Mouse (Mus musculus) limb, embryonic 10.5 days (tissue): ENCODE results near the gene Psmc3ip. TPM values are rescaled to one million over a fixed set of nuclear protein-coding genes. Genes with fewer than 3 reads are reported as not detected.

ENCODE experiments used
- DNase-seq: peaks from one replicate; pipeline ENCODE4 v3.0.0-alpha.2; 2017; ENCODE audit warnings: low spot score
- H3K27ac ChIP-seq: fragments of 300-500 bp; sonication (generic); 2 replicates; pipeline ENCODE4 v1.5.1; 2016; ENCODE audit warnings: mild to moderate bottlenecking
- H3K27me3 ChIP-seq: fragments of 300-500 bp; sonication (generic); 2 replicates; pipeline ENCODE4 v1.6.1; 2016; ENCODE audit warnings: low read depth, mild to moderate bottlenecking; ENCODE audit not compliant: poor library complexity, severe bottlenecking
- H3K36me3 ChIP-seq: fragments of 300-500 bp; sonication (generic); 2 replicates; pipeline ENCODE4 v1.6.1; 2016; ENCODE audit warnings: mild to moderate bottlenecking, moderate library complexity
- H3K4me1 ChIP-seq: fragments of 300-500 bp; sonication (generic); 2 replicates; pipeline ENCODE4 v1.6.1; 2016
- H3K4me3 ChIP-seq: fragments of 300-500 bp; sonication (generic); 2 replicates; pipeline ENCODE4 v1.5.1; 2016; ENCODE audit warnings: mild to moderate bottlenecking, moderate library complexity
- H3K9me3 ChIP-seq: fragments of 300-500 bp; sonication (generic); replicated peaks from 2 replicates; pipeline ENCODE4 v1.6.1; 2016; ENCODE audit warnings: mild to moderate bottlenecking
- WGBS: fragments of 180-500 bp; shearing (Covaris S2); methylation state at CpG from one replicate; pipeline ENCODE4 v1.1.7; 2016; 5-methylcytosine and 5-hydroxymethylcytosine counted together
- polyA plus RNA-seq: library from polyadenylated mRNA; unstranded; fragments of >200 nt; fragmentation: Nextera tagmentation; extraction: Ambion mirVana; gene quantifications from 2 replicates; pipeline ENCODE4 v1.2.1, GENCODE M21; 2016

The Psmc3ip gene
- polyA plus RNA-seq, 1 experiment from 2014 or later: 74.0 TPM

GRCm38 (mm10) chr11:101063676-101064327 lies 31.4 kb downstream of the Psmc3ip start:
- peaks cover 38% of the 10 kb centered on the region for H3K36me3 ChIP-seq
- peak overlapping the region; percentile 9; the same call in 1 of the 2 replicates for H3K4me3 ChIP-seq
- H3K9me3 ChIP-seq: no peaks in the 10 kb centered on the region
- H3K27me3 ChIP-seq: peaks cover 15% of the 10 kb centered on the region
- whole genome bisulfite sequencing: 41% methylated on average over 12 of the region's 12 CpGs
- no peak for DNase-seq
- peak overlapping the region; percentile 83 for H3K27ac ChIP-seq
- H3K4me1 ChIP-seq: peaks cover 40% of the 10 kb centered on the region

DNA sequence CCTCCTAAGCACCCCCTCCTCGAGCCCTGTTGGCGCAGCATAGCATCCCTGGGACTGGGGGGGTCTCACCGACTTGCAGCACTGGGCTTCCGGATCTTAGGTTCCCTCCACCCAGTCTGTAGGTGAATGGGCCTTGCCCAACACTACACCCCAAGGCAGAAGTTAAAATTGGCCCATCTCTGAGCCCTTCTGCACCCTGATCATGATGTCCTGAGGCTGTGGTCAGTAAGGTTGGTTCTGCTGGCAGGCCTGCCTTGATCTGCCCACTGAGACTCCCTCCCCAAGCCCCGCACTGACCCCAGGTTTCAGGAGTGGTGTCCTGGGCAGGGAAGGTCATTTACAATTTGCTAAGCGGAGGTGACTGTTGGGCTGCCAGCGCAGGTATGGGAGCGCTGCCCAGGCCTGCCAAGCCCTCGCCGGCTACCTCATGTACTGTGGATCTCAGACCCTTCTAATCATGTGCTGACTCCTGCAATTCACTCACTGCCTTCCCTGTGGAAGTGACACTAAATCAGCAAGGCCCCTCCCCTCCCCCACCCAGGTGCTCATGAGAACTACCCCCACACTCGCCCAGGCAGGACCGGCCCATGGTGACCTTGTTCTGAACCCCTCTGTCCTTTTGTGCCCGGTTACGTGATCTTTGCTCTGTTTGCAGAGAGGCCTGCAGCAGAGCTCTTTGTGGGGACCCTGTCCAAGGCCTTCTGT lies 32.1 kb downstream of the Psmc3ip start:
- Histone ChIP-seq H3K9me3 (no peaks in the 10 kb centered on the region), H3K36me3 (peaks cover 42% of the 10 kb centered on the region), H3K27ac (peak overlapping the region; percentile 83), H3K27me3 (peaks cover 8% of the 10 kb centered on the region), H3K4me3 (peak overlapping the region; percentile 9), H3K4me1 (peaks cover 45% of the 10 kb centered on the region)
- 61% methylated on average over 14 of the region's 14 CpGs for WGBS
- DNase-seq: no peak

- DNase-seq: no peak
- Histone ChIP-seq H3K9me3 (no peaks in the 10 kb centered on the region), H3K4me3 (no peak overlapping the region), H3K27ac (peak overlapping the region; percentile 83; the same call in 1 of the 2 replicates), H3K36me3 (peaks cover 44% of the 10 kb centered on the region), H3K4me1 (peaks cover 45% of the 10 kb centered on the region), H3K27me3 (0 out of 2 replicates have a peak, but pooled peaks cover 3% of the 10 kb centered on the region)
- WGBS: 89% methylated on average over 12 of the region's 12 CpGs
Measured at GRCm38 (mm10) chr11:101062165-101062884, 32.9 kb downstream of the Psmc3ip start.

GRCm38 (mm10) chr11:101061049-101061448 lies 34.2 kb downstream of the Psmc3ip start:
- Histone ChIP-seq H3K4me1 (peaks cover 39% of the 10 kb centered on the region), H3K9me3 (no peaks in the 10 kb centered on the region), H3K4me3 (no peak overlapping the region), H3K27ac (no peak overlapping the region), H3K27me3 (no peaks in the 10 kb centered on the region), H3K36me3 (peaks cover 50% of the 10 kb centered on the region)
- DNase-seq: no peak
- 81% methylated on average over 5 of the region's 5 CpGs for WGBS

DNA sequence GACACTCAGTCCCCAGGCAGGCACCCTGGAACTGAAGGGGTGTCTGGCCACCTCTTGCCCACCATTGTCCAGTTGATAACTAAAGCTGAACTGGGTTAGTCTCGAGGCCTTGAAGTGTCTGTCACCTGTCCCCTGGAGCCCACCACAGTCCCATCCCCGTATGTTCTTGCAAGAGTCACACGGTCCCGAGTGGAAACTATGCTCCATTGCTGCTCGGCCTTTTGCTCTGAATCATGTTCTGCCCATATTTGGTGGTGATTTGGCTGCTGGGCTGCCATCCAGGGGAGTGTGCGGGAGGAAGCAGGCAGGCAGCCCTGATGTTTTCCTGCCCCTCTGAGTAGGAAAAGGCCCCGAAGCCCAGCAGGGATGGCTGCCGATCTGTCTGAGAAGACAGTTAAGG lies 35.1 kb downstream of the Psmc3ip start:
- no peaks in the 10 kb centered on the region for H3K27me3 ChIP-seq
- no peak overlapping the region for H3K4me3 ChIP-seq
- H3K36me3 ChIP-seq: peaks cover 56% of the 10 kb centered on the region
- H3K4me1 ChIP-seq: peaks cover 39% of the 10 kb centered on the region
- no peak for DNase-seq
- WGBS: 80% methylated on average over 8 of the region's 8 CpGs
- H3K27ac ChIP-seq: peak overlapping the region; percentile 31
- no peaks in the 10 kb centered on the region for H3K9me3 ChIP-seq

GRCm38 (mm10) chr11:101059473-101059872 lies 35.8 kb downstream of the Psmc3ip start:
- Histone ChIP-seq H3K4me3 (no peak overlapping the region), H3K9me3 (no peaks in the 10 kb centered on the region), H3K4me1 (peaks cover 37% of the 10 kb centered on the region), H3K27me3 (no peaks in the 10 kb centered on the region), H3K27ac (no peak overlapping the region), H3K36me3 (peaks cover 61% of the 10 kb centered on the region)
- 90% methylated on average over 10 of the region's 10 CpGs for WGBS
- no peak for DNase-seq

DNA sequence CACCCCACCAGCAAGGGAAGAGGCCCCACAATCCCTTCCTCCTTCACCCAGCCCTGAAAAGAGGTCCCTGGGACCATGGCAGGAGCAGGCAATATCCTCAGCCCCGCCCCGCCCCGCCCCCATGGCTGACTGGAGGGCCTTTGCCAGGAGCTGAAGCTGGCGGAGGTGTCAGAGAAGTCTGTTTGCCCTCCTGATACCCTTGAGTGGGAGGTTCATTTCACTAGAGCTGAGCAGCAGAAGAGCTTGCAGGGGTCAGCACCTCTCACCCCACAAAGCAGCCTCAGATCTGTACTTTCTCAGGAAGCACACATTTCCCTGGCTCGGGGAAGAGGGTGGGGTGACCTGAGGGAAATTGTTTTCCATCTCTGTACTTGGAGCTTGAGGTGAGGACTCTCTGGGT lies 36.5 kb downstream of the Psmc3ip start:
- H3K9me3 ChIP-seq: no peaks in the 10 kb centered on the region
- no peak overlapping the region for H3K4me3 ChIP-seq
- H3K36me3 ChIP-seq: peaks cover 63% of the 10 kb centered on the region
- 66% methylated on average over 5 of the region's 5 CpGs for WGBS
- no peaks in the 10 kb centered on the region for H3K27me3 ChIP-seq
- DNase-seq: no peak
- H3K4me1 ChIP-seq: peaks cover 30% of the 10 kb centered on the region
- H3K27ac ChIP-seq: no peak overlapping the region

- DNase-seq: peak; percentile 84
- Histone ChIP-seq H3K4me1 (peaks cover 21% of the 10 kb centered on the region), H3K36me3 (peaks cover 67% of the 10 kb centered on the region), H3K4me3 (no peak overlapping the region), H3K27ac (no peak overlapping the region), H3K27me3 (no peaks in the 10 kb centered on the region), H3K9me3 (no peaks in the 10 kb centered on the region)
- WGBS: 43% methylated on average over 5 of the region's 5 CpGs
Measured at GRCm38 (mm10) chr11:101057860-101058259, 37.4 kb downstream of the Psmc3ip start.

- H3K4me3 ChIP-seq: no peak overlapping the region
- peaks cover 67% of the 10 kb centered on the region for H3K36me3 ChIP-seq
- DNase-seq: no peak
- peaks cover 12% of the 10 kb centered on the region; the same call in 1 of the 2 replicates for H3K4me1 ChIP-seq
- H3K9me3 ChIP-seq: no peaks in the 10 kb centered on the region
- 39% methylated on average over 8 of the region's 8 CpGs for WGBS
- no peaks in the 10 kb centered on the region for H3K27me3 ChIP-seq
- 0 out of 2 replicates have a peak overlapping the region, but pooled peaks have one; percentile 0 for H3K27ac ChIP-seq
Measured at GRCm38 (mm10) chr11:101056885-101057284, 38.4 kb downstream of the Psmc3ip start.

DNA sequence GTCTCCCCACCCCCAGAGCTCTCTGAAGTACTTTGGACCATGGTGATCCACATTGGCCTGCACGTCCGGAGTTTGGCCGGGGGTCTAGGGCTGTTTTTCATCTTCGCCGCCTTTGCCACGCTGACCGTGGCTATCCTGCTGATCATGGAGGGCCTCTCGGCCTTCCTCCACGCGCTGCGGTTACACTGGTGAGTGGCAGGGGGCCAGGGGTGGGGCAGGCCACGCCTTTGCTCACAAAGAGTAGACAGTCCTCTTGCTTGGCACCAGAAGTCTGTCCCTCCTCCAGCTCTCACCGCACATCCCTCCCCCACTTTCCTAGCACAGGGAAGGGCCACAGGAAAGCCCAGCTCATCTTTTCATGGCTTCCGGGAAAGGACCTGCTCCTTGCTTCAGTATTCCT lies 39.8 kb downstream of the Psmc3ip start:
- Histone ChIP-seq H3K4me1 (peaks cover 12% of the 10 kb centered on the region; the same call in 1 of the 2 replicates), H3K27me3 (no peaks in the 10 kb centered on the region), H3K9me3 (no peaks in the 10 kb centered on the region), H3K36me3 (peaks cover 67% of the 10 kb centered on the region), H3K27ac (no peak overlapping the region), H3K4me3 (no peak overlapping the region)
- 86% methylated on average over 14 of the region's 14 CpGs for WGBS
- no peak for DNase-seq

- H3K36me3 ChIP-seq: peaks cover 74% of the 10 kb centered on the region
- no peaks in the 10 kb centered on the region for H3K27me3 ChIP-seq
- peaks cover 6% of the 10 kb centered on the region; the same call in 1 of the 2 replicates for H3K4me1 ChIP-seq
- no peak for DNase-seq
- H3K27ac ChIP-seq: no peak overlapping the region
- no peaks in the 10 kb centered on the region for H3K9me3 ChIP-seq
- no peak overlapping the region for H3K4me3 ChIP-seq
- 100% methylated on average over 1 of the region's 1 CpGs for WGBS
Measured at GRCm38 (mm10) chr11:101053974-101054373, 41.3 kb downstream of the Psmc3ip start.

- Histone ChIP-seq H3K27me3 (no peaks in the 10 kb centered on the region), H3K4me1 (no peaks in the 10 kb centered on the region), H3K4me3 (no peak overlapping the region), H3K9me3 (no peaks in the 10 kb centered on the region), H3K36me3 (peaks cover 79% of the 10 kb centered on the region), H3K27ac (no peak overlapping the region)
- DNase-seq: no peak
- 91% methylated on average over 10 of the region's 10 CpGs for WGBS
Measured at GRCm38 (mm10) chr11:101052751-101053473, 42.3 kb downstream of the Psmc3ip start.
